Mouse (Mus musculus): ENCODE data around the gene Il4. TPM values are rescaled to one million over a fixed set of nuclear protein-coding genes. Genes with fewer than 3 reads are reported as not detected.

The Il4 gene
- polyA plus RNA-seq, 1 experiment from 2014 or later: 1.0 TPM

Other genes starting within 250 kb of the Il4 start
- gene Leap2, start 195.5 kb downstream of the Il4 start, polyA plus RNA-seq (2015; fragmentation: Nextera tagmentation; extraction: Ambion mirVana): 1.5 and 4.1 TPM in 2 replicates
- 612 and 619 TPM in 2 replicates for gene Uqcrq, start 187.8 kb downstream of the Il4 start, polyA plus RNA-seq (2015; fragmentation: Nextera tagmentation; extraction: Ambion mirVana)
- gene Gdf9, start 187.6 kb downstream of the Il4 start, polyA plus RNA-seq (2015; fragmentation: Nextera tagmentation; extraction: Ambion mirVana): 1.2 and 1.3 TPM in 2 replicates
- gene Gm10447, start 161.6 kb downstream of the Il4 start, polyA plus RNA-seq (2015; fragmentation: Nextera tagmentation; extraction: Ambion mirVana): 0.14 and 0.19 TPM in 2 replicates
- gene Shroom1, start 161.5 kb downstream of the Il4 start, polyA plus RNA-seq (2015; fragmentation: Nextera tagmentation; extraction: Ambion mirVana): 1.3 and 1.6 TPM in 2 replicates
- not detected in 2 replicates for gene Gm9837, start 148.2 kb downstream of the Il4 start, polyA plus RNA-seq (2015; fragmentation: Nextera tagmentation; extraction: Ambion mirVana)
- not detected in 2 replicates for gene Gm9945, start 138.5 kb downstream of the Il4 start, polyA plus RNA-seq (2015; fragmentation: Nextera tagmentation; extraction: Ambion mirVana)
- gene Sowaha, start 138.4 kb downstream of the Il4 start, polyA plus RNA-seq (2015; fragmentation: Nextera tagmentation; extraction: Ambion mirVana): 0.85 and 2.0 TPM in 2 replicates
- 25.3 and 25.4 TPM in 2 replicates for gene Sept8, start 99.4 kb downstream of the Il4 start, polyA plus RNA-seq (2015; fragmentation: Nextera tagmentation; extraction: Ambion mirVana)
- 51.0 and 62.6 TPM in 2 replicates for gene Kif3a, start 51.3 kb downstream of the Il4 start, polyA plus RNA-seq (2015; fragmentation: Nextera tagmentation; extraction: Ambion mirVana)
- not detected in 2 replicates for gene Il13, start 16.0 kb upstream of the Il4 start, polyA plus RNA-seq (2015; fragmentation: Nextera tagmentation; extraction: Ambion mirVana)
- 28.9 and 29.5 TPM in 2 replicates for gene Rad50, start 88.7 kb upstream of the Il4 start, polyA plus RNA-seq (2015; fragmentation: Nextera tagmentation; extraction: Ambion mirVana)
- not detected in 2 replicates for gene Il5, start 102.1 kb upstream of the Il4 start, polyA plus RNA-seq (2015; fragmentation: Nextera tagmentation; extraction: Ambion mirVana)
- 27.6 and 27.9 TPM in 2 replicates for gene Irf1, start 151.3 kb upstream of the Il4 start, polyA plus RNA-seq (2015; fragmentation: Nextera tagmentation; extraction: Ambion mirVana)
- gene Gm17334, start 154.5 kb upstream of the Il4 start, polyA plus RNA-seq (2015; fragmentation: Nextera tagmentation; extraction: Ambion mirVana): 0.19 and 0.24 TPM in 2 replicates
- 1.7 and 2.4 TPM in 2 replicates for gene Gm12216, start 240.6 kb upstream of the Il4 start, polyA plus RNA-seq (2015; fragmentation: Nextera tagmentation; extraction: Ambion mirVana)

All from stomach, embryonic 15.5 days (tissue).